Mouse (Mus musculus) heart, postnatal 0 days (tissue): ENCODE data around the gene Rph3al.

ENCODE experiments used
- CTCF ChIP-seq: IDR thresholded peaks from 2 replicates; pipeline ENCODE4 v1.5.1; 2016; ENCODE audit warnings: antibody characterized with exemption, control low read depth, low read depth
- EP300 ChIP-seq: IDR thresholded peaks from 2 replicates; pipeline ENCODE4 v1.6.1; 2016; ENCODE audit warnings: antibody characterized with exemption, low read depth

- TF ChIP-seq CTCF (peak; percentile 4; the same call in 1 of the 2 replicates), EP300 (no peak)
Observed at GRCm38 (mm10) chr11:75807486-75807885, 130.7 kb downstream of the Rph3al start.
